Mouse (Mus musculus): ENCODE measurements around the gene Zic2.
A peak's percentile ranks its signal among the peaks of the same experiment; 100 is the strongest.

Zic2 gene

DNA sequence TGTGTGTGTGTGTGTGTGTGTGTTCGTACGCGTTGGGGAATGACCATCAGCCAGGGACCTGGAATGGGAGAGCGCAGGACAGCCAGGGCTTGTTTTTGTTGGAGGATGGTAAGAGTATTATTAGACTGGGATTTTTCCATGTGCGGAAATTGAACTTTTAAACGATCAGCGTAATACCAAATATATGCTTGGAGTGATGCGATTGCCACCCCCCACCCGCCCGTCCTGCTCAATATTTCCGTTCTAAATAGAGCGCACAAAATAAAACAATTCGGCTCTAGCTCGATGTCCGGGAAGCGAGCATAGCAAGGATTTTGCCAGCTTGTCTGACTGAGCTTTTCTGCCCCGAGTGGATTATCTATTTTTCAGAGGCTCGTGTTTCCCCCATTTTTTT is 1.6 kb downstream of the Zic2 start:
- no peak for DNase-seq (ENCODE audit: low read depth)

DNA sequence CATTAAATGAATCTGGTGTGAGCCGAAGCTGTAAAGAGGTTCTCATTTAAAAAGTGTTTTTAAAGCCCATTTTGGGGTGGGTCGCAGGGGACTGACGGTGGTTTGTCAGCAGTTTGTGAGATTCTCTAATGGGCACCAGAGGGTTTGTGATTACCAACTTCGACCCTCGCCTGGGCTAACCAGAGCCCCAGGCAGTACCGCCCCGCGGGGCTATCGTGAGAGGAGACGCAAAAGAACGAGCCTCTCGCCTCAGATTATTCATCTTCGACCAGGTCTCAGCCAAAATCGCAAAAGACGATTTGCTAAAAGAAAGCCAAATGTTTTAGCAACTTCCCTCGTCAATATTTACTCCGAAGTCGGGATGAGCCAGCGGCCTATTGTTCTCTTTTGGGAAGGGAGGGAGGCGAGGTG is 2.0 kb downstream of the Zic2 start:
- DNase-seq (ENCODE audit: low read depth), result peak; percentile 11

GRCm38 (mm10) chr14:122477971-122478573 is 2.8 kb downstream of the Zic2 start:
- DNase-seq (ENCODE audit: low read depth), result peak; percentile 12

GRCm38 (mm10) chr14:122478574-122479011 is 3.4 kb downstream of the Zic2 start:
- DNase-seq (ENCODE audit: low read depth), result peak; percentile 14

DNA sequence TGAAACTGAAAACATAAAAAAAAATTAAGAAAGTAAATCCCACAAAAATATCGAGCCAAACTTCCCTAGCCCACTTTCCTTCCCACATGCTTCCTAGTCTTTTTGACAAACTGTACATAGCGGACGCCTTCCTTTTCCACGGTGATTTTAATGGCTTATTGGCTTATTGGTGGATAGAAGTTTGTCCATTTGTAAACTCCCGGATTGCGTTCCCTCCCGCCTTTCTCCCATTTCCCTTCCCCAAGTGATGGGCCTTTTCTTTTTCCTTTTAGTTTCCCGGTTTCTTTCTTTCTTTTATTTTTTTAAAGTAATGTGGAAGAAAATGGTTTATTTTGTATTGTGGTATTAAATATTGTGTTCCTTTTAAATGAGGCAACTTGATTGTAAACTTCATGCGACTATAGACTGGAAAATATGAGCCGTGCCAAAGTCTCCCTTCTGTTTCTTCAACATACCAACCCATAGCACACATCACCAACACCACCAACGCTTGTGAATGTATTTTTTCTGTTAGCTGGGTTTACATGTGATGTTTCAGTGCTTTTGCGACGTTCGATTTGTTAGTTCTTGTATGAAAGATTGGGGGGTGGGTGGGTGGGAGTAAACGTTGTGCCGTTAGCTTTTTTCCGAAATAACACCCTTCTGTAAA is 4.3 kb downstream of the Zic2 start:
- DNase-seq (ENCODE audit: low read depth), result no peak

GRCm38 (mm10) chr14:122480355-122480754 is 5.1 kb downstream of the Zic2 start:
- no peak for DNase-seq (ENCODE audit: low read depth)

- DNase-seq (ENCODE audit: low read depth), result no peak
Measured at GRCm38 (mm10) chr14:122481181-122481580, 5.9 kb downstream of the Zic2 start.

- peak; percentile 9 for DNase-seq (ENCODE audit: low read depth)
Measured at GRCm38 (mm10) chr14:122482081-122483023, 7.1 kb downstream of the Zic2 start.

DNA sequence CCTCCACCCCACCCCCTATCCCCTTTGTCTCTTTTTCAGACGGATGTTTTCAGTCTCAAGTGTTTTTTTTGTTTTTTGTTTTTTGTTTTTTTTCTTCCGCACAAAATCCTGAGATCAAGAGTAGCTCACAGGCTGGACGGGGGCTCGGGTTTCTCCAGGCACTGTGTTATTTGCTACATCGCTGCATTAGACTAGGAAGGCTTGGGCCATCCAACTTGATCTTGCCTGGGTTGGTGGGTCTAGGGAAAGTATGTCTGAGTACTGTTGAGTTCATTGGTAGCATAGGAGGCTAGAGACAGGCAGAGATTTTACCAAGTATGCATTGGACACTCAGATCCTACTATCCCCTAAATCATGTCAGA is 7.8 kb downstream of the Zic2 start:
- DNase-seq (ENCODE audit: low read depth), result no peak

DNA sequence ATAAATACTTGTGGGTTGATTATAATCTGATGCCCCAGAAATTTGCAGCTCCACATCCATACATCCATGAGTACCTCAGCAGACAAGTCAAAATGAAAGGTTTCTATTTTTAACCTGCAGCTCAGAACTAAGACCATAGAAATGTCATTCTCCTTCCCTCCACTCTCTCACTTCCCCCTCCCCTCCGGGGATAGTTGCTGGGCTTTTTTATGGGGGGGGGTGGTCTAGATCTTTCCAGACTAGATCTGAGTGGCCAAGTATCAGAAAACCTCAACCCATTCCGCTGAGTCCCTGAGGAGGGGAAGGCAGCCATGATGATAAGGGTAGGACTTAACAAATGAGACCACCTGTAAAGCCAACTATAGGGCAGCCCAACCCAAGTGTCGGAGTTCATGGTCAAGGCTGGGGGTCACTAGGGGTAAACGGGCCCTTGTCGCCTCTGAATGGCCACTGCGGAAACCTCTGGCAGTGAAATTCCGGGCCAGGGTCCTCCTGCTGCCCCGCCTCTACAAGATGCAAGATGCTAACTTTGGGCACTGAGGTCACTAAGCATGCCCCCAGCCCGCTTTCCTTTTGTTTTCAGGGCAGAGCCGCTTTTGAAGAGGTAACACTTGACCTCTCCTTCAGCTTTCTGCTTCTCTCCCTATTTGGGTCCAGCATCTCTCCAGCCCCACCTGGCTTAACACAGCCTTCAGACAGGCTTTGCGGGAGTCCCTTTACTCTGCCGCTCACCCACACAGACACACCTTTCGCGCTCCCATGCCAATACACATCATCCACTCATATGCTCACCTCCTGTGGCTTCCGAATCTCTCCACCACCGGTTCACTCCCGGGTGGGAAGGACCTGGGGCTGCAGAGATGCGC is 8.6 kb downstream of the Zic2 start:
- DNase-seq (ENCODE audit: low read depth), result no peak

DNA sequence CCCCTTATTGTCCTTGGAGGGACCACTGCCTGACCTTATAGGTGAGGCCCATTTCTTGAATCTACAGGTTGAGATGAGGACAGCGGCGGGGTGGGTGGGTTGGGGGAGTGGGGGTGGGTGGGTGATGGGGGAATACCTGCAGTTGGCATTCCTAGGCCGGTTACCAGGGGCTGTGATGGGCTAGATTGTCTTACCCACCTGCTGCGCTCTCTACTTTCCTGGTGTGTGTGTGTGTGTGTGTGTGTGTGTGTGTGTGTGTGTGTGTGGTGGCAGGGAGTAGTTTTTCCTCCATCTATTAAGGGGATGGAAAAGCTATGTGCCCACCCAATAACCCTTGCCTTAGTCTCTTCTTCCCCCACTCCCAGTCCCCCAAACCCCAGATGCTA is 9.2 kb downstream of the Zic2 start:
- DNase-seq (ENCODE audit: low read depth), result no peak

DNA sequence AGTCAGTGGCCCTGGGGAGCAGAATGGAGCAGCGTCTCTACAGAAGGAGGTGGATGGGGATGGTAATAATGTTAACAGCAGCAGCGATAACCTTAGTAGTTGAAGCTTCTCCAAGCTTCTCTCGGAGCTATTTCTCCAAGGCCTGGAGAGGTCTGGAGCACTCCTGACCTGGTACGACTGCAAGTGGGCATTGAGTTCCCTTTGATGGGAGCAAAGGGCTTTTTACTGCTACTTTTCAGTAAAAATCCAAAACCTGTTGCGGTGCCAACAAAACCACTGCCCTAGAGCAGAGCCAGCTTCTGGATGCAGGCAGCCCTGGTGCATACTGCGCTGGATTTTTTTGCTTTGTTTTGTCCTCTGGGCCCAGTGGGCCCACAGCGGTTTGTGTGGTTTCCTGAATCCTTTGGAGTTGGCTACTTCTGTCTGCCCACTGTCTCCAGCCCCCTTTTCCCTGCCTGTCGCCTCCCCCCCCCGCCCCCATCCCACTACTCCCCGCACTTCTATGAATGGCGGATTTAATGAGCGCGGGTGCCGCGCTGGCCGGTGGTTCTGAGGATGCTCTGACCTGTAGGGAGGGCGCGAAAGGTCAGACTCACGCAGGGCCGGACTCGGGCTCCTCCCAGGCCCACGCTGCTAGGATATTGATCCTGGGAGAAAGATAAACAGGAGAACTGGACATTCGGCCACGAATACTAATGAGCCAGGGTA is 9.8 kb downstream of the Zic2 start:
- no peak for DNase-seq (ENCODE audit: low read depth)

DNA sequence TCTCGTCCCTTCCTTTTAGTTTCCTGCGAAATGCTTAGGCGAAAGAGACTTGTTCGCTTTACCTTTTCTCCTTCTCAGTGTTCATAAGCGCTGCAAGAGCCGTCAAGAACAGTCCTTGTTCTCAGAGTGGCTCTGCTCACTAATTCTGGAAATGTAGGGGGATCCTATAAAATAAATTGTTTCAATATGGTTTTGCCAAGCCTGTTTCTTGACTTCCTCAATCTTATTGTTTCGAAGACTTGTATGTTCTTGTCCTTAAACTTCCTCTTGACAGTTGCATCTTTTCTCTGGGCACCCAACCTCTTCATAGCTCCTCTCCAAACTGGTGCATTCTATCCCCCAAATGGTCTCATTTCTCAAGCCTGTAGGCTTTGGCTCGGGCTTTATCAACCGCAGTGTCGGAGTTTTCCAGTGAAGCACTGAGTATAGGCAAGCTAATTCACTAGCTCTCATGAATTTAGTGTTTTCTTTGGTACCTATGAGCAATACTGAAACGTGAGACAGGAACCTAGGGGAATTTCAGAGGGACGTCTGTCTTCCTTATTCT is 10.5 kb downstream of the Zic2 start:
- DNase-seq (ENCODE audit: low read depth), result peak; percentile 7

DNA sequence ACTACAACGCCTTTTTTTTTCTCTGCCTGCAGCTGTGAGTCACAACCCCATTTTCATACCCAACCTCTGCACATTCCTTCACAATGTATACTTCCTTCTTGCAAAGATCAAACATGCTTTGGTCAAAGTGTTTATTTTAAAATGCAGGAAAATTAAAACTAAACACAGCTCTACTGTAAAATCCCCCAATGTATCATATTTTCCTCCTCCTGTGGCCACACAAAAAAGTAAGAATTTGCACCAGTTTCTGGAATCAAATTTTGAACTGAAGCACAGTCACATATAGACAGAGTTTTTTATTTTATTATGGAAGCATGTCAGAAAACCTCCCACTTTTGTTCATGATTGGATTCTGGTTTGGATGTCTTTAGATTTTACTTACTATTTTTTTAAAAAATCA is 11.4 kb downstream of the Zic2 start:
- DNase-seq (ENCODE audit: low read depth), result peak; percentile 2

- DNase-seq (ENCODE audit: low read depth), result no peak
Measured at GRCm38 (mm10) chr14:122487366-122487765, 12.1 kb downstream of the Zic2 start.

GRCm38 (mm10) chr14:122489041-122489440 is 13.8 kb downstream of the Zic2 start:
- peak; percentile 34 for DNase-seq (ENCODE audit: low read depth)

DNA sequence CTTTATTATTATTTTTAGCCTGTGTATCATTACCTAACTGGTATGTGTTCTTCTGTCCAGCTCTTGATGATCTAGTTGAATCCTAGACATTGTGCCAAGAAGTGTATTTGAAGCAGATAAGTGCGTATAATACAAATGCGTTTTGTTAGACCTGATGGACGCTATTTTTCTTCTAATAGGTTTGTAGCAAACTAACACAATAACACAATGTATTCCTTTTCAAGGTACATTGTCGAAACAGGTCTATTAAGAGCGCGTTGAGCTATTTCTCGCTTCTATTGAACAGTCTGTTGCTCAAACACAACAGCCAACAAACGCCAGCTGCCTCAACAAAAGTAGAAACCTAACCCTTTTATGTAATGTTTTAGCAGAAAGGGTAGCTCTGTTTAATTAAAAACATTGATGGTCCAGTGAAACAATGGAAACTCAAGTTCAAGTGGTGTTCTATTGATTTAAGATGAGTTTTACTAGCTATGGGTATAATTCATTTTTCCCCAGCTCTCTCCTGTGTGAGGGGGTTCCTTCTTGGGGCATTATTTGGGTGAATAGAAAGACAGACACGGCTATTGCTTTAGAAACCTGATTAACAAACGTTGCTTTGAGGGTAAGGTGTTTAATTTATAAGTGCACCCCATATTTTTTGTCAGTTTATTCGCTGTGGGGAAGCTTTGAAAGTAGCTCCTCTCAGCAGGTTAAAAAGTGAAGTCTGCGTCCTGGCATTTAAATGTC is 14.6 kb downstream of the Zic2 start:
- peak; percentile 21 for DNase-seq (ENCODE audit: low read depth)

DNA sequence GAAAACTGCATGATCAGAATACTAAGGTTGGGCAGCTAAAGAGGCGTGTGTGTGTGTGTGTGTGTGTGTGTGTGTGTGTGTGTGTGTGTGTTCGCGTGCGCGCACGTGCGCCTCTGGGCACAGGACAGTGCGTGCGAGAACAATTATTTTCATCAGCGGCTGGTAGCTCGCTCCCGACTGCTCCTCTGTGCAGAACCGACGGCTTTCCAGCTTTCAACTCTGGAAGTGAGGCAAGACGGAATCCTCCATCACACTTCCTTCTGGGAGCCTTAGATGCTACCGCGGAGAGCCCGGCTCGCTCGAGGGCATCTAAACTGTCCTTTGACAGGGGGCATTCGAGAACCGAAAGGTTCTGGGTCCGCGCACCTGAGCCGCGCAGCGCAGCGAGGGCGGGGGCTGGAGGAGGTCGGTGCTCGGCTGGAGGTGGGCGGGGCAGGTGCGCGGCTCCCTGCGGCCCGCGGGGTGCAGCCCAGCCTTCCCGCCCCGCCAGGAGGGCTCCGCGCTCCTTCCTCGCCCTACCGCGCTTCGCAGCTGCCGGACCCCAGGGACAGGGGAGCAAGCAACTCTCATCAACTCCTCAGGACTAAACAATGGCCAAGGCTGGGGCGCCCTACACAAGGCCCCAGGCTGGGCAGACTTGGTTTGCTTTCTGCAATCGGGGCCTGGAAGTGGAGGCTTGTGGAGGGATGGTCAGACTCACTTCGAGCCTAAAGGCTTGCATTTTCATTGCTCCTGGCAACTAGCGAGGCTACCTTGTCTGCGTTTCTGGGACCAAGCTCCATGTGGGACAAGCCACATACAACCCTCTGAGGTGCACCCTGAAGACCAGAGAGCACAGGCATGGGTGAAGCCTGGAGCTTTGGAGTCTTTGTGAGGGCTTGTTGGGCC is 15.4 kb downstream of the Zic2 start, which contains the start of gene Gm10837:
Gene Gm10837, plus strand, starts transcription at position 146 of the 888 bp plus-strand sequence.
- peak; percentile 15 for DNase-seq (ENCODE audit: low read depth)

DNA sequence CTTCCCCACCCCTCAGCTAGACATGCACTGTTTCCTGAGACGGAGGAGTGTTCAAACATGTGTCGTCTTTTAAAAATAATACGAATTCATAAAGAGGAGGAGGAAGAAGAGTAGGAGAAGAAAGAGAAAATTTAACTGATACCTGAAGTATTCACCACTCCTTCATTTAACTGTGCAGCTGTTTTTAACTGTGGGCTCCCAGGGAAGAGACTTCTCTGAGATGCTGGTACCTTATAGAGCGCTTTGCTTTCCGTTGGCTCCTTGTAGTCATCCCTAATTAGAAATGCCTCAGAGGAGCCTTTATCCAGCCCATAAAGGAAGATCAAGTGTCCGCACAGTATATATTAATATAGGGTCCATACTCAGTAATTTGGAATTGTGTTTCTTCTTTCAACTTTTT is 16.3 kb downstream of the Zic2 start:
- peak; percentile 1 for DNase-seq (ENCODE audit: low read depth)
